Mouse (Mus musculus): ENCODE results near the gene Plpp7.

- no peak for TF ChIP-seq CTCF (conservative IDR thresholded peaks at IDR 0.05; ENCODE audit: insufficient read depth, insufficient read length, low read depth, low read length)
- no peak for TF ChIP-seq POLR2A (IDR thresholded peaks at IDR 0.05; ENCODE audit: low read depth, low read length)
These were observed 44.0 kb downstream of the Plpp7 start for GRCm38 (mm10) chr2:32139377-32139776.

Measured in kidney, adult 2 months (tissue).